Mouse (Mus musculus) v-Abl transformed pro-B cells (cell line): ENCODE results near the gene Med14.

Experiments
- in situ Hi-C, 2 experiments: fragments of 400-800 bp; cut with MboI; formaldehyde crosslinking; loops; one replicate each; pipeline ENCODE4 v1.15.1; 2025; ENCODE audit not compliant: unreplicated experiment in 2 of 2

The Med14 gene

DNA sequence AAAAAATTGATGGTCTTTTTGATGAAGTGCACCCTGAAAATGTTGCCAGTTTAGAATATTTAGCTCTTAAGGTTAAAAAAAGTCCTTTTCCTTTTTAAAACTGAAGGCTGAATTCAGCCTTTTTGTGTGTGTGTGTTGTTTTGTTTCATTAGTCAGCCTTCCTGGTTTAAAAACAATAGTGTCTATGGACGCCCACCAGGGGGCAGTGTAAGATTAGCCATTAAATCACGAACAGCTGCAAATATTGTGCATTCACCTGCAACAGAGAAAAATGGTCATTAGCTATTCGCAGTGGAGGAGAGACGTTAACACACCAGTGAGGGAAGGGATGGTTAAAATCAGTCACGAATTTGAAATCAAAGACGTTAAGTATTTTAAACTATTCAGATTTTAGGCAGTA is 84.5 kb downstream of the Med14 start:
- in situ Hi-C loops = loop anchor here (5.0 to 25.0 kb wide), 5 partner anchors 120 to 460 kb away; no protein-coding TSS in a partner anchor

DNA sequence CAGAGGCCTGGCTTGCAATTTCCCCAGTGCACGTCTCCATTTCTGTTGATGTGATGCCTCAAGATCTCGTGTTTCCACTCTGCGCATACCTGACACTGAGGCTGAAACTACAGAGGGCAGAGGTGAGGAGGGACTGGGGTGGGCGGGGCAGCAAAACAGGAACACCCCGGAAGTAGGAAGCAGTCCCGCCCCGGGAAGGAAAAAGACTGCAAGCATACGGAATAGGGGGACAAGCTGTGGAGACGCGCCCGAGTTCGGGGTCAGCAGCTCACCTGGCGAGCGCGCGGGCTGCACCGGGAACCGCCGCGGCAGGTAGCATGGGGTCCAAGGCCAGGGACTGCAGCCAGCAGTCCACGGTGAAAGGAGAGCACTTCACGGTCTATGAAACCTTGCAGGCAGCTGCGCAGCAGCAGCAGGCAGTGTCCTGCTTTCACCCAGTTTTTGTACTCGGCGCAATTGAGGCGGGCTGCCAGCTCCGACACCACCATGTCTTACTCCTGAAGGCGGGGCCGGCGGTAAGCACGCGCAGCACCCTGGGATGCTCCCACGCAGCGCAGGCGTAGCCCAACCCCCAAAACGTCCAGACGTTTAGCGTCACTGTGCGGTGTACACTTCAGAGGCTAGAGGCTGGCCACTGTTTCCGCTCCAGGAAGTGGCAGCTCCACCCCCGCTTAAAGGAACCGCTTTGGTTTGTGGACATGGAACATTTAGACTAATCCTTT is 88.7 kb downstream of the Med14 start, which contains the start of gene 1810030O07Rik:
Gene 1810030O07Rik (minus strand): TSS at position 615 of the 722 bp plus-strand sequence.
- in situ Hi-C loops = no loop called here

- in situ Hi-C loops = no loop called here
Observed at GRCm38 (mm10) chrX:12653879-12654278, 108.0 kb downstream of the Med14 start.

GRCm38 (mm10) chrX:12651906-12652305 is 110.0 kb downstream of the Med14 start:
- in situ Hi-C loops = no loop called here

GRCm38 (mm10) chrX:12645531-12646304 is 116.2 kb downstream of the Med14 start:
- in situ Hi-C loops = no loop called here

GRCm38 (mm10) chrX:12644976-12645375 is 116.9 kb downstream of the Med14 start:
- in situ Hi-C loops = no loop called here
